Mouse (Mus musculus) cerebellum, adult 2 months (tissue): ENCODE results near the gene Bmp2k.

ENCODE experiments used
- CTCF ChIP-seq: fragments of 200-500 bp; IDR thresholded peaks from 2 replicates; pipeline ENCODE4 v1.5.1; 2011; ENCODE audit warnings: low read depth, mild to moderate bottlenecking, control low read depth, low read length, moderate library complexity, borderline replicate concordance; ENCODE audit not compliant: insufficient read depth
- POLR2A ChIP-seq: fragments of 200-500 bp; IDR thresholded peaks from 2 replicates; pipeline ENCODE4 v1.6.1; 2011; ENCODE audit warnings: low read length, control low read depth, borderline replicate concordance; ENCODE audit not compliant: insufficient read depth

GRCm38 (mm10) chr5:97054166-97054565, 56.7 kb downstream of the Bmp2k start:
- TF ChIP-seq CTCF (no peak), POLR2A (no peak)
